Mouse (Mus musculus): ENCODE measurements at regions not wholly inside any gene's neighbourhood (a gene's known extent, or its start where the extent isn't known, plus 50 kb on each side); places are given as distances from the start of the nearest gene placed in this dataset.

DNA sequence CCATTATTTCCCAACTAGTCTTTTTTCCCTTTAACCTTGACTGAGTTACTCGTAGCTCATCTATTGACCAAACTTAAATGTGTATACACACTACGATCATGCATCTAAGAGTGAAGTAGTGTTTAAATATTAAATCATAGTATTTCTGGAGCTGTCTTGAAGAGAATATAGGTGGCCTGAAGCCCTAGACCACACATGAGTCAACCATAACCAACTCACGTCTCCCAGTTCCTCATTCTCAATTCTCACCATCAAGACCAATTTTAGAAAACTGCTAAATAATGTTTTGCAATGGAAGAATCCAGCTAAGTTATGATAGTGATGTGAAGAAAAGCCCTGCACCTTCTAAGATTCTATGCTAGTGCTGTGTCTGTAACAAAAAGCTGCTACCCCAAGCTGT is 59.2 kb upstream of the Rap2b start:
- Histone ChIP-seq H3K4me1 (replicated peaks; ENCODE audit: control insufficient read depth in 2 of 2, insufficient read depth in 2 of 2, low read length in 1 of 2) (no peaks in the 10 kb centered on the region), H3K9ac (replicated peaks) (no peak overlapping the region), H3K36me3 (replicated peaks; ENCODE audit: control insufficient read depth, insufficient read depth, low read depth) (no peaks in the 10 kb centered on the region), H3K4me2 (ENCODE audit: low read depth) (no peak overlapping the region), H3K27ac (no peak overlapping the region), H3K4me3 (ENCODE audit: insufficient read depth in 1 of 2, low read depth in 2 of 2, low read length in 2 of 2) (no peak overlapping the region), H3K9me3 (ENCODE audit: control insufficient read depth, low read length) (no peaks in the 10 kb centered on the region), H3K27me3 (ENCODE audit: control insufficient read depth, insufficient read depth, low read length) (no peaks in the 10 kb centered on the region)
- ATAC-seq (ENCODE audit: insufficient read depth), result no peak
- 52% methylated on average over 3 of the region's 3 CpGs for WGBS (ENCODE audit: insufficient replicate concordance)
- TF ChIP-seq CTCF (IDR thresholded peaks at IDR 0.05; ENCODE audit: low read depth), result no peak
- no peak for TF ChIP-seq EP300 (IDR thresholded peaks at IDR 0.05; ENCODE audit: low read depth)
- no peak for DNase-seq (ENCODE audit: low read depth in 3 of 3, low spot score in 3 of 3)

DNA sequence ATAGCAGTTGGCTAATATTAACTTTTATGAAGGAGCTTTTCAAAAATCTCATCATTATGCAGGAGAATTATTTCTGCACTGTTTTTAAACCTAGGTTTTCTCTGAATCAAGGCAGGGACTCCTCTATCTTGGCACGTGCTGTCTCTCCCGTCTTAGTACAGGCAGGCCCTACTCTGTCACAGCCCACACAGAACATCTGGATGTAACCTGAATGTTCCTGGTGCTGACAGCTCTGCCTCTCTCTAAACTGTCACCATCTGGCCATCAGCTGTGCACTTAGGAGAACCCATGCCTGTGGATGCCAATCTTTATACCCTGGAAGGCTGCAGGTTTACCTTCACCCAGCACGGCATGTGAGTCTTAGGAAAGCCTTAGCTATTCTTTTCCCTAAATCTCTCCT is 58.0 kb upstream of the Rap2b start:
- Histone ChIP-seq H3K27ac (no peak overlapping the region), H3K4me3 (ENCODE audit: insufficient read depth in 1 of 2, low read depth in 2 of 2, low read length in 2 of 2) (no peak overlapping the region), H3K4me1 (replicated peaks; ENCODE audit: control insufficient read depth in 2 of 2, insufficient read depth in 2 of 2, low read length in 1 of 2) (no peaks in the 10 kb centered on the region), H3K9ac (replicated peaks) (no peak overlapping the region), H3K36me3 (replicated peaks; ENCODE audit: control insufficient read depth, insufficient read depth, low read depth) (no peaks in the 10 kb centered on the region), H3K4me2 (ENCODE audit: low read depth) (no peak overlapping the region), H3K27me3 (ENCODE audit: control insufficient read depth, insufficient read depth, low read length) (no peaks in the 10 kb centered on the region), H3K9me3 (ENCODE audit: control insufficient read depth, low read length) (no peaks in the 10 kb centered on the region)
- DNase-seq (ENCODE audit: low read depth in 3 of 3, low spot score in 3 of 3) (no peak), ATAC-seq (ENCODE audit: insufficient read depth) (no peak)
- 62% methylated on average over 3 of the region's 3 CpGs for WGBS (ENCODE audit: insufficient replicate concordance)
- no peak for TF ChIP-seq EP300 (IDR thresholded peaks at IDR 0.05; ENCODE audit: low read depth)
- no peak for TF ChIP-seq CTCF (IDR thresholded peaks at IDR 0.05; ENCODE audit: low read depth)

DNA sequence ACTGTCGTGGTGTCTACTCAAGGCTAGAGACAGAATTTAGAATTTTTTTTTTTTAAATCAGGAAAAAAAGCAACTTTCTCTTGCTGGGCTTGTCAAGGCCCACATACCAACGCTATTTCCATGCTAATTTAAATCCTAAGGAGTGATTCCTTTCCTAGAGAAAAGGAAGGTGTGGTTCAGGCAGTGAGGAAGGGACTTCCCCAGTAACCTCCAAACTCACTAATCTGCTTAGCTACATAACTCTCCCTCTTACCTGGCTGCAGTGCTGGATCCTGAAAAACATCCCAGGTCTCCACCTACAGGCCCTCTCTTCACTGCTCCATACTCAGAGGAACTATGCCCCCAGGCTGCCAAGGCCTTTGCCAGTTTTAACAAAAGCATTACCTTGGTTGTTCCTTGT is 55.1 kb upstream of the Rap2b start:
- no peak for ATAC-seq (ENCODE audit: insufficient read depth)
- H3K4me3 ChIP-seq (ENCODE audit: insufficient read depth in 1 of 2, low read depth in 2 of 2, low read length in 2 of 2), result no peak overlapping the region
- no peak overlapping the region for H3K4me2 ChIP-seq (ENCODE audit: low read depth)
- H3K9ac ChIP-seq (replicated peaks), result no peak overlapping the region
- H3K9me3 ChIP-seq (ENCODE audit: control insufficient read depth, low read length), result no peaks in the 10 kb centered on the region
- WGBS (ENCODE audit: insufficient replicate concordance), result 49% methylated on average over 2 of the region's 2 CpGs
- no peaks in the 10 kb centered on the region for H3K4me1 ChIP-seq (replicated peaks; ENCODE audit: control insufficient read depth in 2 of 2, insufficient read depth in 2 of 2, low read length in 1 of 2)
- no peak for DNase-seq (ENCODE audit: low read depth in 3 of 3, low spot score in 3 of 3)
- no peaks in the 10 kb centered on the region for H3K36me3 ChIP-seq (replicated peaks; ENCODE audit: control insufficient read depth, insufficient read depth, low read depth)
- no peaks in the 10 kb centered on the region for H3K27me3 ChIP-seq (ENCODE audit: control insufficient read depth, insufficient read depth, low read length)
- no peak overlapping the region for H3K27ac ChIP-seq
- TF ChIP-seq CTCF (IDR thresholded peaks at IDR 0.05; ENCODE audit: low read depth) (no peak), EP300 (IDR thresholded peaks at IDR 0.05; ENCODE audit: low read depth) (no peak)

DNA sequence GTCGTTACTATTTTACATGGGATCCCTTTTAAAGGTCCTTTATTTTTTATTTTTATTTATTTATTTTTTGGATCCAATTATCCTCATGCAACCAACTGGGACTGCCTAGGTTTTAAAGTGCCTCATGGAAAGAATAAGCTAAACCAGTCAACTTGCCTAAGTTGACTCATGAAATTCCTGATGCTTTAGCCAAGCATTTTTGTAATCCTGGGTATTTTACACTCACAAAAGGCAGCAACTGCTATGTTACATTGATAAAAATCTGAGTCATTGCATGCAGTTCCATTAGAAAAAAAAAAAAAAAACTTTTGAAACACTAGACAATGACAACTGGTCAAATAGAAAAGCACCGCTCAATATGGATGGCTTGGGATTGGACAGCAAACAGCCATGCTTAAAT is 52.7 kb upstream of the Rap2b start:
- whole genome bisulfite sequencing (ENCODE audit: insufficient replicate concordance), result 82% methylated on average over 2 of the region's 2 CpGs
- no peaks in the 10 kb centered on the region for H3K27me3 ChIP-seq (ENCODE audit: control insufficient read depth, insufficient read depth, low read length)
- H3K4me2 ChIP-seq (ENCODE audit: low read depth), result no peak overlapping the region
- H3K9me3 ChIP-seq (ENCODE audit: control insufficient read depth, low read length), result no peaks in the 10 kb centered on the region
- ATAC-seq (ENCODE audit: insufficient read depth), result no peak
- TF ChIP-seq CTCF (IDR thresholded peaks at IDR 0.05; ENCODE audit: low read depth) (no peak), EP300 (IDR thresholded peaks at IDR 0.05; ENCODE audit: low read depth) (no peak)
- H3K36me3 ChIP-seq (replicated peaks; ENCODE audit: control insufficient read depth, insufficient read depth, low read depth), result no peaks in the 10 kb centered on the region
- no peaks in the 10 kb centered on the region for H3K4me1 ChIP-seq (replicated peaks; ENCODE audit: control insufficient read depth in 2 of 2, insufficient read depth in 2 of 2, low read length in 1 of 2)
- H3K27ac ChIP-seq, result no peak overlapping the region
- no peak for DNase-seq (ENCODE audit: low read depth in 3 of 3, low spot score in 3 of 3)
- H3K9ac ChIP-seq (replicated peaks), result no peak overlapping the region
- H3K4me3 ChIP-seq (ENCODE audit: insufficient read depth in 1 of 2, low read depth in 2 of 2, low read length in 2 of 2), result no peak overlapping the region

DNA sequence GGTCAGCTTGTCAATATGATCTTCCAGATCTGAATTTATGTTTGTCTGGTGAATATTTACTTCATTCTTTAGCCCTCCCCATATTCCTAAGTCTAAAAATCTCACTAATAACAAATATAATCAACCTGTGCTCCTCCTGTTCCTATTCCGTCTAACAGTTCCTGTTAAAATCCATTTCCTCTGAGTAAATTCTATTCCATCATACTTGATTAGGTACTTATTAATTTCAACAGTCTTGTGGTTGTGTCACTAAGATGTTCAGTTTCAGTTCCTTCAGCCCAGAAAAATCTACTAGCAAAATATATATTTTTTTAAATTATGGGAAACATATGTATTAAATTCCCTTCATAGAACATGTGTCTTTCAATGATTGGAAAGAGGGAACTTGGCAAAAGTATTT is 52.2 kb upstream of the Rap2b start:
- TF ChIP-seq EP300 (IDR thresholded peaks at IDR 0.05; ENCODE audit: low read depth) (no peak), CTCF (IDR thresholded peaks at IDR 0.05; ENCODE audit: low read depth) (no peak)
- Histone ChIP-seq H3K9me3 (ENCODE audit: control insufficient read depth, low read length) (no peaks in the 10 kb centered on the region), H3K36me3 (replicated peaks; ENCODE audit: control insufficient read depth, insufficient read depth, low read depth) (no peaks in the 10 kb centered on the region), H3K27me3 (ENCODE audit: control insufficient read depth, insufficient read depth, low read length) (no peaks in the 10 kb centered on the region), H3K9ac (replicated peaks) (no peak overlapping the region), H3K4me1 (replicated peaks; ENCODE audit: control insufficient read depth in 2 of 2, insufficient read depth in 2 of 2, low read length in 1 of 2) (no peaks in the 10 kb centered on the region), H3K27ac (no peak overlapping the region), H3K4me2 (ENCODE audit: low read depth) (no peak overlapping the region), H3K4me3 (ENCODE audit: insufficient read depth in 1 of 2, low read depth in 2 of 2, low read length in 2 of 2) (no peak overlapping the region)
- DNase-seq (ENCODE audit: low read depth in 3 of 3, low spot score in 3 of 3) (no peak), ATAC-seq (ENCODE audit: insufficient read depth) (no peak)
- WGBS (ENCODE audit: insufficient replicate concordance), result 62% methylated on average over 1 of the region's 1 CpGs
